Mouse (Mus musculus) cerebellum, postnatal 14 days (tissue): Measurements from ENCODE around the gene Necap1.

Source experiments
- DNase-seq, 2 experiments: peaks; one replicate each; pipeline ENCODE4 v3.0.0; 2021; ENCODE audit warnings: mixed read lengths in 2 of 2

Necap1 gene

DNA sequence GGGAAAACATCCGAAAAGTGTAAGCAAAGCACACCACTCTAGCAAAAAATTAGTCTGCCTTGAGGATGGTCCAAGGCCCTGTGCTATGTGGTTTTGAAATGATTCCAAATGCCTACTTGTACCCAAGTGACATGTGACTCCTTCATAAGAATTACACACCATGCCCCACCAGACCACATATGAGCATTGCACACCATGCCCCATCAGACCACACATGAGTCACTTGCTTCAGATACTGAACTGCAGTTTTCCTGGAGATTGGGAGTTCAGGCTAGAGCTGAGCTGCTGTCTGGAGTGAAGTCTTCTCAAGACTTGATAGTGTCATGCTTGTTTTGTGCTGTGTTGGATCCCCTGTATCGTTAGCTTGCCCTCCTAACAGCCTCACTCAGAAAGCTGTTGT, 15.3 kb downstream of the Necap1 start:
- DNase-seq: no peak

GRCm38 (mm10) chr6:122892442-122893049, 18.3 kb downstream of the Necap1 start:
- peak; percentile 73 to 84 for DNase-seq

DNA sequence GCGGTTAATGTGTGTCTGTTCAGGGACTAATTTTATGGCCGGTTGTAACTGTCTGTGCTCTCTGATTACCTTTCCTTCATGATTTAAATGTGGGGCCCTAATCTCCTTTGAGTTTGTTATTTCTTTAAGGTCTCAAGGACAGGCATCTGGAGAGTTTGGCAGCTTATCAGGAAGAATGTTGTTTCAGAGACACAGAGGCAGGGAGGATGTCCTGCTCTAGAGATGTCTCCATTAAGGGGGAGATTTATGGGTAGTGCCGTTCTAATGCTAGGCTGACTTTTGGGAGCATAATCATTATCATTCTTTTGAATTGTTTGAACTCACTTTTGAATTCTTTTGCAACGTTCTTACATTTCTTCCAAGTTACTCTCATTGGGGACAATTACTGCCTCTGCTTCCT, 45.6 kb downstream of the Necap1 start:
- DNase-seq: no peak

- no peak for DNase-seq
These were observed 47.2 kb downstream of the Necap1 start, which contains the start of gene Clec4a1 for GRCm38 (mm10) chr6:122921451-122921850. Clec4a1 (plus strand) TSS chr6:122921848.

- DNase-seq: no peak
These were observed 60.6 kb downstream of the Necap1 start for GRCm38 (mm10) chr6:122934845-122935244.
